Mouse (Mus musculus) T-cell, adult 2 months (primary cell): ENCODE results near the gene Prcp.
A peak's percentile ranks its signal among the peaks of the same experiment; 100 is the strongest.

Experiments used
- DNase-seq: peaks from one replicate; pipeline ENCODE4 v3.0.0; 2022; ENCODE audit warnings: low spot score

Gene Prcp

GRCm38 (mm10) chr7:92874116-92874675, at the start of gene Prcp, which contains the start of gene Ddias:
Gene Prcp (plus strand): TSS chr7:92874470.
Gene Ddias (minus strand): TSS chr7:92874247.
- peak; percentile 89 for DNase-seq

- DNase-seq = no peak
These were observed 48.0 kb upstream of the Prcp start for GRCm38 (mm10) chr7:92826248-92826647.

DNA sequence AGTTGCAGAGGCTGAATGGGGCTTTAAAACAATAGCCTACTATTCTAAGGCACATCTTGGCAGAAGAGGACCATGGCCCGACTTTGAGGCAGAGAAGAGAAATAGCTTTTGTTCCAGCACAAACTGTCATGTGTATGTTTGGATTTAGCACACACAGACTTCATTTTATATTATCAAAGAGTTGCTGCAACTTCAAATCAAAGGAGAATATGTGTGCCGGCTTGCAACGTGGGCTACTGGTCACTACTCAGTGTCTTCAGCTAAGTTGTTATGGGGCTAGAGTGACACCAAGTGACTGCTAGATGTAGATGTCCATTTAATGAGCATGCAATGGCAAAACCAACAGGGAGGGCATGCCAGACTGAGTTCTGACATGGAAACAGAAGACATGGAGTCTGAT, 46.3 kb upstream of the Prcp start:
- DNase-seq = no peak

DNA sequence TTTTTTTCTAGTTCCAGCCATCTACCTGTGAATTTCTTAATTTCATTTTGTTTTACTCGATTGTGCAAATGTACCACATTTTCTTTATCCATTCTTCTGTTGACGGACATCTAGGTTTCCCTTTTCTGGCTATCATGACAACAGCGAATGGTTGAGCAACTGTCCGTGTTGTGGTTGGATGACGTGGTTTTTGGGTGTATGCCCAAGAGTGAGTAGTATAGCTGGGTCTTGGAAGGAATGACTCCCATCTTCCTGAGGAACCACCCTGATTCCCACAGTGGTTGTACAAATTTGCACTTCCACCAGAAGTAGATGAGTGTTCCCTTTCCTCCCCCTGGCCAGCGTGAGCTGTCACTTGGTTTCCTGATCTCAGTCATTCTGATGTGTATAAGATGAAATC, 41.9 kb upstream of the Prcp start:
- no peak for DNase-seq

GRCm38 (mm10) chr7:92834391-92834790, 39.9 kb upstream of the Prcp start:
- DNase-seq = no peak

- no peak for DNase-seq
These were observed 37.8 kb upstream of the Prcp start for GRCm38 (mm10) chr7:92836447-92836846.

- no peak for DNase-seq
These were observed 37.0 kb upstream of the Prcp start for GRCm38 (mm10) chr7:92837226-92837625.

DNA sequence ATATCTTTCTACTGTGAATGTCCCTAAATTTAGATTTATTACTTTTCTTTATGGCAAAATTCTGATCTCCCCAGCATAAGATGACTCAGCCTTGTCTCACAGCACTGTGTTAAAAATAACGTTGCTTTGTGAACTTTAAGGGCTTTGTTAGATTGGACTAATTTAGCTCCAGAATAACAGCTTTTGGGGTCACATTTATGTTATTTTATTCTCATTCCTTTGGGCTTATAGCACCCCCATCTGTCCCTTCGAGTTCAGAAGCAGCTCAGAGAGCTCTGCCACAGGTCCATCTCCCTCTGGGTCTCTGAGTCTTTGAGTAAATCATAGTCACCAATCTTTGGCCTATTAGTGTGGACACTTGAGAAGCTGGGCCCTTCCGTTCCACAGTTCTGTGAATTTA, 36.4 kb upstream of the Prcp start:
- no peak for DNase-seq

DNA sequence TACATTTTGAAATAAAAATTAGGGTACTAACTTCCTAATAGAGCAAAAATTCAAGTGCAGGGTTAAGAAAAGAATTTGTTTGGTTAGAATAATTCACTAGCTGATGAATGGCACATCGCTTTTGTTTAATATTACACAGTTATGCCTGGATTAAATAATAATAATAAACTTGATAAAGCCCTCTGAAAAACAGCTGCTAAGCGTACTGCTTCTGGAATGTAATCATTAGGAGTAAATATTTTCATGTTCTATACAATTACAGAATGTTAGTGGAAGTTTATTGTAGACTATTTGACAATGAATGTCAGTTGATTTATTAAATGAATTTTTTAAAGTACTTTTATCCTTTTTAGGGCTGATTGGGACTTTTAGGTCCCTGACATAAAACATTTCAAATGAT, 32.0 kb upstream of the Prcp start:
- no peak for DNase-seq

- DNase-seq = no peak
These were observed 26.0 kb upstream of the Prcp start for GRCm38 (mm10) chr7:92848246-92848645.

DNA sequence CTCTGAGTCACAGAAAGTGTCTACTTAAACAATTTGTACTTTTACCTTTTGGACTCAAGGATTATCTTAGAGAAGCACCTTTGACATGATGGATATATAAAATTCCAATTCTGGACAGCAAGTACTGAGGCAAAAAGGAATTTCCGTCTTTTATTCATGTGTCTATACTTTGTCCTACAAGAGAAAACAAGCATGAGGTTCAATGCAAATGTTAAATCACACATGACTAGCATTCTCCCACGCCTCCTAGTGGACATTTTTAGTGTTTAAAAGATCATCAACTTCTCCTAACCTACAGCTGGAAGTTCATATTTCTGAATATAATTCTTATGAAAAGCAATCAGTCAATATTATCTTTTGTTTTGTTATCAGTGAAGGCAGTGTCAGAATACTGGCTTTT, 7.7 kb upstream of the Prcp start:
- DNase-seq = no peak

- DNase-seq = no peak
These were observed 4.1 kb upstream of the Prcp start for GRCm38 (mm10) chr7:92870161-92870560.

GRCm38 (mm10) chr7:92871596-92871995, 2.7 kb upstream of the Prcp start:
- no peak for DNase-seq

GRCm38 (mm10) chr7:92874761-92875408, 615 bp downstream of the Prcp start:
- peak; percentile 97 for DNase-seq

DNA sequence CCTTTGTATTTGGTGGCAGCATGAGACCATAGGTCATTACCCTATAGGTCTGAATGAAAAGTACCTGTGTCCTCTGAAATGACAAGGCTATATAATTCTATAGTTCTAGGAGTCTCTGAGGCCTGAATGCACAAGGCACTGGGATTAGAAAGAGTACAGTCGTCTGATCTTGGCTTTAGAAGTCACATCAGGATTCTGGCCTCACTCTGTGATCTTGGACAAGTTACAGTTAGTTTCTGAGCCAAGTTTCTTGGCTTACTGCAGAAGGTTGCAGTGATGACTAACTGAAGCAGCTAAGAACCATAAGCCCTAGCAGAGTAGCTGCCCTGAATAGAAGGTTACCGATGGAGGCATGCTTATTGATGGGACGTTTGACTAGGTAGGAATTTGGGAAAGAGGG, 1.8 kb downstream of the Prcp start:
- DNase-seq = no peak

DNA sequence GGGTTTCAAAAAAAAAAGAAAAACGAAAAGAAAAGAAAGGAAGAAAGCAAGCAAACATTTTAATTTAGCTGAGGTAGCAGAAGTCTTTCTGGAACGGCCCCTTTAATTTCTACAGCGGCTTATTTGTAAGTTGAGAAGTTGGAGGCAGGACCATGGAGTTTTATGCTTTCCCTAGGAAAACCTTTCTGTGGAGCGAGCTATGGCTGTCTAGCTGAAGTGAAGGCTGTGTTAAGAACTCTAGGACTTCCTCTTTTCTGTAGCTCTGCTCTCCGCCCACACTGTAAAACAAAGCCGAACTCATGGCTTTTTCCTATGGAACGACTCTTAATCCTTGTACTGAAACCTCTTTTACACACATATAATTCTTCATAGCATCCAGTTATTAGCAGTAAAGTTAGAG, 2.3 kb downstream of the Prcp start:
- DNase-seq = no peak

DNA sequence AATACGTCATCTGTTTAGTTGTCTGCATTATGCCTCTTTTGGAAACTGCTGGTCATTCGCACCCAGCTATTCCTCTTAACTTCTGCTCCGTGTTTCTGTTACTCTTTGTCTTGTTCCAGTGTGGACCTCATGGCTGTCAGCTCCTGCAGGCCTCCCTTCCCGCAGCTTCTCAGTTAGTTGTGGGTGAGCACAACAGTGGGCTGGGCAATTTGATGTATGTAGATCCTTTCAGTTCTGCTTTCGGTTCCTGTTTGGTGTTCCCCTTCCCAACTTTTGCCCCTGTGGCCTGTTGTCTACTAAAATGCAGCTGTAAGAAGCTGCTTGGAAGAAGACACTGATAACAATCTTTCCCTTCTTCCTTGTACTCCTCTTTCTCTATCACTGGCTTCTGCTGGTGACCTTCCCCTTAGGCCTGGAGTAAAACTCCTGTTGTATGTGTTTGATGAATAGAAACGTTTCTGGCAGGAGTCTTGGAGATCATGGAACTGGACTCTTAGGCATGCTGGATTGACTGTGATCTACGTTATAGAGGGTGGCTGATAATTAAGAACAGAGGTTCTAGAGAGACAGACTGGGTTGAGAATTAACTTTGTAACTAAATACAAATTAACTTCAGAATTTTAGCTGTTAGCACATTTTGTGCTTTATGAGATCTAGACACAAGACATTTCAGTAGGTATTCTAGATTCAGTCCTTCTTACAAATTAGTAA, 4.5 kb downstream of the Prcp start:
- DNase-seq = no peak

DNA sequence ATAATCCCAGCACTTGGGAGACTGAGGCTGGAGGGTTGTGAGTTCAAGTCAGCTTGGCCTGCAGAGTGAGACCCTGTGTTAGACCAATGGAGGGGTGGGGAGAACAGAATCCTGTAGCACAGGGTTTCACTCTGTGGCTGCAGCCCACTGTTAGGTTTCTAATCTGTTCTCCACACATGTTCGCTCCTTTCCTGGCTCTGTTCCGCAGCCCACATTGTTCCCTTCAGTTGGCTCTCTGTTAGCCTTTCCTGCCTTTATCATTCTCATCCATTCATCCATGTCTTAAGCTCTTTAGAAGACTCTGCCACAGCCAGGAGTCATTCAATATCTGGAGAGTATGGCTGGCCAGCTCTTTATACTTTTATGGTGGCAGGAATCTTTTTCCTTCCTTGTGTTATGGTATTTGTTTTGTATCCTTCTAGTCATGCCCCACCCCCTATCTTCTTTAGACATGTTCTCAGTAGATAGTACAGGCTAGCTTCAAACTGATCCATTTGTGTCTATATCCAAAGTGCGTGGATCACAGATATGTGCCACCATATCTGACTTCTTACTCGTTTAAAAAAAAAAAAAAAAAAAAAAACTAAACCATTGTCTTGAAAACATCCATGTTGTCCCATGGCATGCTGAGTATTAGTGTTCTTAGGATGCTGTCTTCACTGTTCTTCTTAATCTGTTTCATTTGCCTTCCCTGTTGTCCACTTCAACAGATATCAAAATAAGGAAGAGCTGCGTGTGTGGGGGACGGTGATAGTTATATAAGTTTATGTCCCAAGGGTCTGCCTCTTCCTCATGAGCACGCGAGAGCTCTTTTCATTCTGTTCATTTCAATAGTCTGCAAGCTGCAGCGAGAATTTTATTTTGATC, 9.8 kb downstream of the Prcp start:
- DNase-seq = no peak

DNA sequence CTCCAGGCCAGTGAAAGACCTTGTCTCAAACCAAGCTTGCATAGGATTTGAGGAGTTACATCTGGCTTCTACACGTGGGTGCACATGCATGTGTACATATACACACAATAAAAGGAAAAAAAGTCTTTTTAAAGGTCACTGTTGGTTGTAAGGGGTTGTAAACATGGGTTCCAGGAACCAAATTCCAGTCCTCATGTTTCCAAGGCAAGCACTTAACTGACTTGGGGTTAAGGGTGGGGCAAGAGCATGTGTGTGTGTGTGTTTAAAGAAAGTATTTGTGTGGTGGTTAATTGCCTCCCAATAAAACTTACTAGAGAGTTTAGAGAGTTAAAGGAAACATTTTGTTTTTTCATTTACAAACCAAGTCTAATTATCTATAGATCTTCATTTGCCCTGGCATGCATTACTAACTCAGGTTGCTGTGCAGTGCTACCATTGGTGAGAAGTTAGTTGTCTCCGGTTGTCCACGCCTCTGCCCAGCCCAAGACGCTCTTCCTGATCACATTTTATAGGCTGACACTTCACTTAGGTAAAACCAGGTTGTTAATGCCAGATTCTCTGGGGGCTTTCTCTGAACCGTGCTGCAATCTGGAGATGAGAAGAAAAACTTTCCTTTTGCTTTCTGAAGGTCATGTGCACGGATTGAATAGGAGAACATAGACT, 10.9 kb downstream of the Prcp start:
- no peak for DNase-seq

DNA sequence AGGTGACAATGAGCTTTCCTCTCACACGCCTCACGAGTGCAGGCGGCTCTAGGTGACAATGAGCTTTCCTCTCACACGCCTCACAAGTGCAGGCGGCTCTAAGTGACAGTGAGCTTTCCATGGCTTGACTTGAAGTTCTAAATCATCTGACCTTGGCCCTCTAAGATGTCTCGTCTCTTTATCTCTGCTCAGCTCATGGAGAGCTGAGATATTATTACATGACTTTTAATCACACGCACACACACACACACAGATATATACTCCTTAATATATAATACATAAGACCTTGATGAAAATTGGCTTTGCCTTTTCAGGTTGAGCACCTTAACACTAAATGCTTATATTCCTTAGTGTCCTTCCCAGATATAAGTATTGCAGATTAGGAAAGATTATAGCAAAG, 12.5 kb downstream of the Prcp start:
- no peak for DNase-seq

- no peak for DNase-seq
These were observed 13.0 kb downstream of the Prcp start for GRCm38 (mm10) chr7:92887230-92887629.

- DNase-seq = no peak
These were observed 15.9 kb downstream of the Prcp start for GRCm38 (mm10) chr7:92890211-92890610.
